Mouse (Mus musculus): ENCODE results near the gene Pik3r6.

Gene Pik3r6

GRCm38 (mm10) chr11:68502902-68503629 is at the start of gene Pik3r6:
TSS of gene Pik3r6 (plus strand) at chr11:68503019.
- in situ Hi-C loops (cut with MboI) = no loop called here

- in situ Hi-C loops (cut with MboI) = no loop called here
These were observed 49.5 kb upstream of the Pik3r6 start for GRCm38 (mm10) chr11:68453301-68453700.

GRCm38 (mm10) chr11:68458086-68458485 is 44.7 kb upstream of the Pik3r6 start:
- in situ Hi-C loops (cut with MboI) = no loop called here

- in situ Hi-C loops (cut with MboI) = no loop called here
These were observed 43.8 kb upstream of the Pik3r6 start for GRCm38 (mm10) chr11:68459021-68459420.

- in situ Hi-C loops (cut with MboI) = no loop called here
These were observed 43.3 kb upstream of the Pik3r6 start for GRCm38 (mm10) chr11:68459486-68459885.

- in situ Hi-C loops (cut with MboI) = no loop called here
These were observed 40.1 kb upstream of the Pik3r6 start for GRCm38 (mm10) chr11:68462716-68463115.

GRCm38 (mm10) chr11:68464260-68464659 is 38.6 kb upstream of the Pik3r6 start:
- in situ Hi-C loops (cut with MboI) = no loop called here

GRCm38 (mm10) chr11:68465090-68465489 is 37.7 kb upstream of the Pik3r6 start:
- in situ Hi-C loops (cut with MboI) = no loop called here

- in situ Hi-C loops (cut with MboI) = no loop called here
These were observed 35.4 kb upstream of the Pik3r6 start for GRCm38 (mm10) chr11:68467441-68467840.

- in situ Hi-C loops (cut with MboI) = no loop called here
These were observed 34.7 kb upstream of the Pik3r6 start for GRCm38 (mm10) chr11:68467962-68468612.

GRCm38 (mm10) chr11:68468886-68469285 is 33.9 kb upstream of the Pik3r6 start:
- in situ Hi-C loops (cut with MboI) = no loop called here

- in situ Hi-C loops (cut with MboI) = no loop called here
These were observed 30.5 kb upstream of the Pik3r6 start for GRCm38 (mm10) chr11:68472162-68472849.

GRCm38 (mm10) chr11:68474600-68474999 is 28.2 kb upstream of the Pik3r6 start:
- in situ Hi-C loops (cut with MboI) = no loop called here

GRCm38 (mm10) chr11:68475676-68476075 is 27.1 kb upstream of the Pik3r6 start:
- in situ Hi-C loops (cut with MboI) = no loop called here

GRCm38 (mm10) chr11:68477661-68478060 is 25.2 kb upstream of the Pik3r6 start:
- in situ Hi-C loops (cut with MboI) = no loop called here

GRCm38 (mm10) chr11:68478574-68478981 is 24.2 kb upstream of the Pik3r6 start:
- in situ Hi-C loops (cut with MboI) = no loop called here

- in situ Hi-C loops (cut with MboI) = no loop called here
These were observed 22.2 kb upstream of the Pik3r6 start for GRCm38 (mm10) chr11:68480660-68481059.

- in situ Hi-C loops (cut with MboI) = no loop called here
These were observed 20.8 kb upstream of the Pik3r6 start for GRCm38 (mm10) chr11:68482001-68482400.

- in situ Hi-C loops (cut with MboI) = no loop called here
These were observed 19.6 kb upstream of the Pik3r6 start for GRCm38 (mm10) chr11:68483213-68483612.

- in situ Hi-C loops (cut with MboI) = no loop called here
These were observed 18.4 kb upstream of the Pik3r6 start for GRCm38 (mm10) chr11:68484431-68484830.

GRCm38 (mm10) chr11:68485206-68485942 is 17.4 kb upstream of the Pik3r6 start:
- in situ Hi-C loops (cut with MboI) = no loop called here

GRCm38 (mm10) chr11:68486093-68486492 is 16.7 kb upstream of the Pik3r6 start:
- in situ Hi-C loops (cut with MboI) = no loop called here
